Mouse (Mus musculus): ENCODE results near the gene Rps6ka5.

GRCm38 (mm10) chr12:100735581-100735980, 8.8 kb upstream of the Rps6ka5 start:
- no peak for TF ChIP-seq SRF (IDR thresholded peaks at IDR 0.05; ENCODE audit: control insufficient read depth, insufficient read length, low read depth)
- no peak for TF ChIP-seq POLR2A (IDR thresholded peaks at IDR 0.05; ENCODE audit: insufficient read length, low read depth)
- no peak for TF ChIP-seq MYOD1 (IDR thresholded peaks at IDR 0.05; ENCODE audit: control insufficient read depth in 1 of 3, insufficient read length in 2 of 3, low read depth in 2 of 3)
